Mouse (Mus musculus): ENCODE results near the gene Arpc1a. TPM values are rescaled to one million over a fixed set of nuclear protein-coding genes. Genes with fewer than 3 reads are reported as not detected.

Gene Arpc1a
- polyA plus RNA-seq, 1 experiment, result 114 TPM

GRCm38 (mm10) chr5:145138836-145139235 is 55.2 kb downstream of the Arpc1a start:
- H3K27ac ChIP-seq (ENCODE audit: control insufficient read depth, insufficient read depth, low read depth, low read length, poor library complexity), result no peak overlapping the region
- 8% methylated on average over 6 of the region's 6 CpGs for WGBS

GRCm38 (mm10) chr5:145139571-145140519 is 56.2 kb downstream of the Arpc1a start, which contains the start of the genes Pdap1 and Bud31:
Gene Pdap1, minus strand, starts transcription at chr5:145140238.
Gene Bud31, plus strand, starts transcription at chr5:145140362.
- TF ChIP-seq POLR2A (IDR thresholded peaks at IDR 0.05; ENCODE audit: borderline replicate concordance, control insufficient read depth, low read depth, low read length) (peak; percentile 40), CTCF (IDR thresholded peaks at IDR 0.05; ENCODE audit: control insufficient read depth, insufficient read depth, low read length) (no peak; the same call in 1 of the 2 replicates)
- Histone ChIP-seq H3K4me3 (replicated peaks; ENCODE audit: control insufficient read depth, low read depth, low read length) (peak within 1 kb of the TSS; percentile 87), H3K27ac (ENCODE audit: control insufficient read depth, insufficient read depth, low read depth, low read length, poor library complexity) (peak within 1 kb of the TSS; percentile 94), H3K4me1 (ENCODE audit: control insufficient read depth, insufficient read depth, low read length) (no peaks in the 10 kb centered on the region)
- WGBS, result under 1% methylated on average over 84 of the region's 84 CpGs

More at GRCm38 (mm10) chr5:145138836-145139235, 55.2 kb downstream of the Arpc1a start:
- Histone ChIP-seq H3K4me1 (ENCODE audit: control insufficient read depth, insufficient read depth, low read length) (no peaks in the 10 kb centered on the region), H3K4me3 (replicated peaks; ENCODE audit: control insufficient read depth, low read depth, low read length) (peak overlapping the region; percentile 87)
- TF ChIP-seq CTCF (IDR thresholded peaks at IDR 0.05; ENCODE audit: control insufficient read depth, insufficient read depth, low read length) (no peak), POLR2A (IDR thresholded peaks at IDR 0.05; ENCODE audit: borderline replicate concordance, control insufficient read depth, low read depth, low read length) (no peak)

- Histone ChIP-seq H3K27ac (ENCODE audit: control insufficient read depth, insufficient read depth, low read depth, low read length, poor library complexity) (peak overlapping the region; percentile 94), H3K4me1 (ENCODE audit: control insufficient read depth, insufficient read depth, low read length) (no peaks in the 10 kb centered on the region), H3K4me3 (replicated peaks; ENCODE audit: control insufficient read depth, low read depth, low read length) (peak overlapping the region; percentile 87)
- under 1% methylated on average over 18 of the region's 18 CpGs for WGBS
- TF ChIP-seq POLR2A (IDR thresholded peaks at IDR 0.05; ENCODE audit: borderline replicate concordance, control insufficient read depth, low read depth, low read length) (no peak), CTCF (IDR thresholded peaks at IDR 0.05; ENCODE audit: control insufficient read depth, insufficient read depth, low read length) (no peak)
Measured at GRCm38 (mm10) chr5:145140611-145141010, 57.0 kb downstream of the Arpc1a start.

DNA sequence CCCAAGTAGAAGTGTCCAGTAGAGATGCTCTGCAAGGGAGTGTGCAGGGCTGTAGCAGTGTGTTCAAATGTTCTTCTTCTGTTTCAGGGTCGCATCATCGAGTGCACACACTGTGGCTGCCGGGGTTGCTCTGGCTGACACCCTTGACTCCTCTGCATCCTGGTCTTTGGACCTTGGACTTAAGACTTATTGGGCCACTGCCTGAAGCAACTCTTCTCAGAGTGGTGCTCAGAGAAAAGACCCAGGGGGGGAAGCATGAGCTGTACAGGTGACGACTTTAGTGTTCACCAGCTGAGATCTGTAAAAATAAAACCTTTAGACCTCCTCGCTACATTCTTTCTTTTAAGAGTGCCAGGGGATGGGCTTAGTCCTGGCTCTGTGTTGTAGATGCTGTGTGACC is 64.1 kb downstream of the Arpc1a start:
- Histone ChIP-seq H3K27ac (ENCODE audit: control insufficient read depth, insufficient read depth, low read depth, low read length, poor library complexity) (no peak overlapping the region), H3K4me1 (ENCODE audit: control insufficient read depth, insufficient read depth, low read length) (no peaks in the 10 kb centered on the region), H3K4me3 (replicated peaks; ENCODE audit: control insufficient read depth, low read depth, low read length) (no peak overlapping the region)
- 86% methylated on average over 5 of the region's 5 CpGs for WGBS
- no peak for TF ChIP-seq POLR2A (IDR thresholded peaks at IDR 0.05; ENCODE audit: borderline replicate concordance, control insufficient read depth, low read depth, low read length)
- no peak for TF ChIP-seq CTCF (IDR thresholded peaks at IDR 0.05; ENCODE audit: control insufficient read depth, insufficient read depth, low read length)

DNA sequence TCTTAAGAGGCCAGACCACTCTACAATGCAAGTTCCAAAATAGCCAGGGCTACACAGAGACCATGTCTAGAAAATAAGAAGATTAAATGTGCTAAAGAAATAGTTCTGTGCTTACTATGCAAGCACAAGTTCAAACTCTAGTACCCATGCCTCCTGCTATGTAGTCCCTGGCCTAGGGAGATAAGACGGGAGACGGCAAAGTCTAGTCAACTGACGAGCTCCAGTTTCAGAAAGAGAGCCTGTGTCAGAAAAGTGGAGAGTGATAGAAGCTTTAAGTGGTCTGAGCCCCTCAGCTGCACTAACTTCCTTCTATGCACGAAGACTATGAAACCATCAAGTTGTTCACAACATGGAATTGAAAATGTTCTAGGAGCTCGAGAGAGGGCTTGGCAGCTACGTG is 65.7 kb downstream of the Arpc1a start:
- Histone ChIP-seq H3K4me3 (replicated peaks; ENCODE audit: control insufficient read depth, low read depth, low read length) (no peak overlapping the region), H3K27ac (ENCODE audit: control insufficient read depth, insufficient read depth, low read depth, low read length, poor library complexity) (no peak overlapping the region), H3K4me1 (ENCODE audit: control insufficient read depth, insufficient read depth, low read length) (no peaks in the 10 kb centered on the region)
- WGBS, result 76% methylated on average over 6 of the region's 6 CpGs
- TF ChIP-seq CTCF (IDR thresholded peaks at IDR 0.05; ENCODE audit: control insufficient read depth, insufficient read depth, low read length), result no peak
- TF ChIP-seq POLR2A (IDR thresholded peaks at IDR 0.05; ENCODE audit: borderline replicate concordance, control insufficient read depth, low read depth, low read length), result no peak

DNA sequence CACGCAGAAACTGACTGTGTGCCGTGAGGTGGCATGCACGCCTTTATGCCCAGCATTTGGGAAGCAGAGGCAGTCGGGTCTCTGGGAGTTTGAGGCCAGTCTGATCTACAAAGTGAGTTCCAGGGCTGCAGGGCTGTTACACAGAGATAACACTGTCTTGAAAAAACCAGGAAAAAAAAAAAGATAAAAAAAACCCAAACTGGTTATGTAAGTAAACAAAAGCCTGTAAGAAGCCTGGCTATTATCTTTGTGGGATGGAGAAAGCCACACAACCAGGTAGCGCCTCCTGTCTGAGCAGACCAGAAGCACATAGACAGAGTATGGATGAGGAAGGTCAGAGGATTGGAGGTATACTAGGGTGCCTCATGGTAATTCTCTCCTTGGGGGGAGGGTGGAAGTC is 69.1 kb downstream of the Arpc1a start:
- WGBS, result 77% methylated on average over 5 of the region's 5 CpGs
- H3K27ac ChIP-seq (ENCODE audit: control insufficient read depth, insufficient read depth, low read depth, low read length, poor library complexity), result no peak overlapping the region
- TF ChIP-seq CTCF (IDR thresholded peaks at IDR 0.05; ENCODE audit: control insufficient read depth, insufficient read depth, low read length), result no peak
- TF ChIP-seq POLR2A (IDR thresholded peaks at IDR 0.05; ENCODE audit: borderline replicate concordance, control insufficient read depth, low read depth, low read length), result no peak

More for the DNA sequence above, 69.1 kb downstream of the Arpc1a start:
- Histone ChIP-seq H3K4me1 (ENCODE audit: control insufficient read depth, insufficient read depth, low read length) (no peaks in the 10 kb centered on the region), H3K4me3 (replicated peaks; ENCODE audit: control insufficient read depth, low read depth, low read length) (no peak overlapping the region)

Other genes starting within 250 kb of the Arpc1a start
- gene Smurf1, start 118.0 kb upstream of the Arpc1a start, polyA plus RNA-seq (2011; ENCODE audit: insufficient read depth, insufficient read length, low replicate concordance, missing spikeins), result 2.5 and 5.8 TPM in 2 replicates
- gene Gm4871, start 51.1 kb upstream of the Arpc1a start, polyA plus RNA-seq (2011; ENCODE audit: insufficient read depth, insufficient read length, low replicate concordance, missing spikeins), result not detected in 2 replicates
- gene 1700018F24Rik, start 40.8 kb upstream of the Arpc1a start, polyA plus RNA-seq (2011; ENCODE audit: insufficient read depth, insufficient read length, low replicate concordance, missing spikeins), result not detected in 2 replicates
- 7.0 TPM in 1 of 2 replicates, not detected in the other for gene Kpna7, start 200 bp downstream of the Arpc1a start, polyA plus RNA-seq (2011; ENCODE audit: insufficient read depth, insufficient read length, low replicate concordance, missing spikeins)
- 143 and 318 TPM in 2 replicates for gene Arpc1b, start 30.4 kb downstream of the Arpc1a start, polyA plus RNA-seq (2011; ENCODE audit: insufficient read depth, insufficient read length, low replicate concordance, missing spikeins)
- gene Pdap1, start 56.4 kb downstream of the Arpc1a start, polyA plus RNA-seq (2011; ENCODE audit: insufficient read depth, insufficient read length, low replicate concordance, missing spikeins), result 74.2 and 101 TPM in 2 replicates
- gene Bud31, start 56.5 kb downstream of the Arpc1a start, polyA plus RNA-seq (2011; ENCODE audit: insufficient read depth, insufficient read length, low replicate concordance, missing spikeins), result 121 and 164 TPM in 2 replicates
- 5.2 and 10.9 TPM in 2 replicates for gene Ptcd1, start 83.3 kb downstream of the Arpc1a start, polyA plus RNA-seq (2011; ENCODE audit: insufficient read depth, insufficient read length, low replicate concordance, missing spikeins)
- 28.2 and 46.9 TPM in 2 replicates for gene Cpsf4, start 83.4 kb downstream of the Arpc1a start, polyA plus RNA-seq (2011; ENCODE audit: insufficient read depth, insufficient read length, low replicate concordance, missing spikeins)
- 218 and 277 TPM in 2 replicates for gene Atp5j2, start 108.2 kb downstream of the Arpc1a start, polyA plus RNA-seq (2011; ENCODE audit: insufficient read depth, insufficient read length, low replicate concordance, missing spikeins)
- gene Zkscan14, start 118.0 kb downstream of the Arpc1a start, polyA plus RNA-seq (2011; ENCODE audit: insufficient read depth, insufficient read length, low replicate concordance, missing spikeins), result 7.0 and 12.5 TPM in 2 replicates
- gene Zkscan5, start 120.7 kb downstream of the Arpc1a start, polyA plus RNA-seq (2011; ENCODE audit: insufficient read depth, insufficient read length, low replicate concordance, missing spikeins), result 3.4 and 5.1 TPM in 2 replicates
- 7.7 and 19.8 TPM in 2 replicates for gene Zfp655, start 147.9 kb downstream of the Arpc1a start, polyA plus RNA-seq (2011; ENCODE audit: insufficient read depth, insufficient read length, low replicate concordance, missing spikeins)
- gene Zscan25, start 196.7 kb downstream of the Arpc1a start, polyA plus RNA-seq (2011; ENCODE audit: insufficient read depth, insufficient read length, low replicate concordance, missing spikeins), result 1.7 and 4.7 TPM in 2 replicates